Mouse (Mus musculus) heart, embryonic 13.5 days (tissue): ENCODE data around the gene Atoh8. TPM values are rescaled to one million over a fixed set of nuclear protein-coding genes. Genes with fewer than 3 reads are reported as not detected.

ENCODE experiments used
- ATAC-seq: fragments of 200-750 bp; cut with Nextera tagmentation; 2 replicates; pipeline ENCODE4 v1.8.0; 2017; ENCODE audit warnings: moderate TSS enrichment; ENCODE audit not compliant: insufficient number of reproducible peaks, low FRiP score, low TSS enrichment; ENCODE audit errors: extremely low read depth
- H3K27ac ChIP-seq: fragments of 300-500 bp; sonication (generic); replicated peaks from 2 replicates; pipeline ENCODE4 v1.5.1; 2015; ENCODE audit warnings: moderate library complexity, mild to moderate bottlenecking, inconsistent platforms
- H3K27me3 ChIP-seq: fragments of 300-500 bp; sonication (generic); replicated peaks from 2 replicates; pipeline ENCODE4 v1.6.1; 2015; ENCODE audit warnings: mild to moderate bottlenecking, inconsistent platforms
- H3K36me3 ChIP-seq: fragments of 300-500 bp; sonication (generic); 2 replicates; pipeline ENCODE4 v1.6.1; 2015; ENCODE audit warnings: mild to moderate bottlenecking, inconsistent platforms
- H3K4me1 ChIP-seq: fragments of 300-500 bp; sonication (generic); 2 replicates; pipeline ENCODE4 v1.6.1; 2015; ENCODE audit warnings: inconsistent platforms
- H3K4me2 ChIP-seq: fragments of 300-500 bp; sonication (generic); 2 replicates; pipeline ENCODE4 v1.6.1; 2015; ENCODE audit warnings: inconsistent platforms, mild to moderate bottlenecking, moderate library complexity
- H3K4me3 ChIP-seq: fragments of 300-500 bp; sonication (generic); 2 replicates; pipeline ENCODE4 v1.5.1; 2015; ENCODE audit warnings: moderate library complexity, mild to moderate bottlenecking, inconsistent platforms
- H3K9ac ChIP-seq: fragments of 300-500 bp; sonication (generic); 2 replicates; pipeline ENCODE4 v1.6.1; 2015; ENCODE audit warnings: inconsistent platforms, mild to moderate bottlenecking, moderate library complexity
- H3K9me3 ChIP-seq: fragments of 300-500 bp; sonication (generic); 2 replicates; pipeline ENCODE4 v1.6.1; 2016; ENCODE audit warnings: inconsistent platforms
- WGBS: fragments of 180-500 bp; shearing (Covaris S2); methylation state at CpG from one replicate; pipeline ENCODE4 v1.1.7; 2015; ENCODE audit warnings: mixed read lengths; 5-methylcytosine and 5-hydroxymethylcytosine counted together
- polyA plus RNA-seq: library from polyadenylated mRNA; unstranded; fragments of >200 nt; fragmentation: Nextera tagmentation; extraction: Ambion mirVana; gene quantifications from 2 replicates; pipeline ENCODE4 v1.2.1, GENCODE M21; 2015

Atoh8 gene
- polyA plus RNA-seq, 1 experiment from 2014 or later = 13.7 TPM

DNA sequence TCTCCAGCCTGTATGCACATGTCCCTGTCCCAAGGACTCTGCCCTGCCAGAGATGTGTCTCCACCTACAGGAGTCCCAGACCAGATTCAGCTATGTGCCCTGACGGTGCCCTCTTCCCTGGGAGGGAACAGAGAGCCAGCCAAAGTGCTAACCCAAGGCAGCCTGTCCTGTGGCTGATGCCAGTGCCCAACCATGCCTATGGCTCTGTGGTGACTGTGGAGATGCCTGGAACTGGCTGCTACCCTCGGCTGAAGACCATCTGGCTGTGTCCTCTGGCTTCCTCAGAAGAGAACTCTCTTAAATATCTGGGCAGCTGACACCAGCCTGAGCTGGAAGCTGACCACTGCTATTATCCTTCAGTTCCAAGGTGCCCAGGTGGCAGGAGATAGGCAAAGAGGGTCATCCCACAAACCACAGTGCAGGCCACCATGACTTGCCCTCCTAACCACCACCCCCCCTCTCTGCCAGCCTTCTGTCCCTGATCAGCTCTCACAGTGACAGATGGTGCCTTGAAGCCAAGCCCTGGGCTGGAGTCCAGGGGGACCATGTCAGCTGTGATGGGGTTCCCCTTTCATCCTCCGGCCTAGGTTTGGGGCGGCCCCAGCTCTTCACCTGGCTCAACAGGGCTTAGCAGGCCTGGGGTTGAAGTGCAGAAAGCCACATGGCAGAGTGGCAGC, 18.7 kb upstream of the Atoh8 start:
- no peaks in the 10 kb centered on the region for H3K36me3 ChIP-seq
- H3K4me2 ChIP-seq = no peak overlapping the region
- H3K27me3 ChIP-seq = no peaks in the 10 kb centered on the region
- ATAC-seq = no peak
- H3K27ac ChIP-seq = peak overlapping the region; percentile 63
- no peaks in the 10 kb centered on the region for H3K9me3 ChIP-seq
- H3K4me3 ChIP-seq = no peak overlapping the region
- H3K9ac ChIP-seq = peak overlapping the region; percentile 33; the same call in 1 of the 2 replicates
- 78% methylated on average over 4 of the region's 4 CpGs for WGBS
- H3K4me1 ChIP-seq = peaks cover 26% of the 10 kb centered on the region

DNA sequence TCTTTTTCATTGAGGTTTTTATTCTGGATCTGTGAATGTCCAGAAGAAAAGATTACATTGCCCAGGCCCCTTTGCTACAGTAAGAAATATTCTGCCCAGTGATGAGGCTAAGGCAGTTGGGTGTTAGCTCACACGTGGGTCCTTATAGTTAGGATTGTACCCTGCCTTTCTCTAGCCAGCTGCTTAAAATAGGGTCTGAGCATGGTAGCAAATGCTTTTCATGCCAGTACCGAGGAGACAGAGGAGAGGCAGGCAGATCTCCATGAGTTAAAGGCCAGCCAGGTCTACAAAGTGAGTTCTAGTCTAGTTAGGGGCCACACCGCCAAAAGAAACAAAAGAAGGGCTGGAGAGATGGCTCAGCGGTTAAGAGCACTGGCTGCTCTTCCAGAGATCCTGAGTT, 17.8 kb upstream of the Atoh8 start:
- Histone ChIP-seq H3K9ac (no peak overlapping the region), H3K4me1 (peaks cover 27% of the 10 kb centered on the region), H3K4me2 (no peak overlapping the region), H3K27ac (peak overlapping the region; percentile 25; the same call in 1 of the 2 replicates), H3K9me3 (no peaks in the 10 kb centered on the region), H3K27me3 (no peaks in the 10 kb centered on the region), H3K4me3 (no peak overlapping the region), H3K36me3 (no peaks in the 10 kb centered on the region)
- no peak for ATAC-seq
- WGBS = 52% methylated on average over 4 of the region's 4 CpGs

GRCm38 (mm10) chr6:72252433-72252832, 17.1 kb upstream of the Atoh8 start:
- ATAC-seq = no peak
- H3K4me1 ChIP-seq = peaks cover 34% of the 10 kb centered on the region

GRCm38 (mm10) chr6:72249981-72250380, 14.6 kb upstream of the Atoh8 start:
- no peaks in the 10 kb centered on the region for H3K9me3 ChIP-seq
- no peaks in the 10 kb centered on the region for H3K36me3 ChIP-seq
- no peak overlapping the region for H3K4me2 ChIP-seq
- no peak overlapping the region for H3K4me3 ChIP-seq
- H3K27me3 ChIP-seq = no peaks in the 10 kb centered on the region
- no peak overlapping the region for H3K9ac ChIP-seq
- H3K4me1 ChIP-seq = peaks cover 45% of the 10 kb centered on the region
- ATAC-seq = no peak
- 85% methylated on average over 4 of the region's 4 CpGs for WGBS
- H3K27ac ChIP-seq = no peak overlapping the region

More at GRCm38 (mm10) chr6:72252433-72252832, 17.1 kb upstream of the Atoh8 start:
- no peak overlapping the region for H3K4me2 ChIP-seq
- 58% methylated on average over 1 of the region's 1 CpGs for WGBS
- H3K36me3 ChIP-seq = no peaks in the 10 kb centered on the region
- no peaks in the 10 kb centered on the region for H3K27me3 ChIP-seq
- H3K9ac ChIP-seq = no peak overlapping the region
- H3K4me3 ChIP-seq = no peak overlapping the region
- no peak overlapping the region for H3K27ac ChIP-seq
- no peaks in the 10 kb centered on the region for H3K9me3 ChIP-seq

GRCm38 (mm10) chr6:72248150-72248914, 13.0 kb upstream of the Atoh8 start:
- 69% methylated on average over 15 of the region's 15 CpGs for WGBS
- H3K4me2 ChIP-seq = no peak overlapping the region
- H3K27me3 ChIP-seq = no peaks in the 10 kb centered on the region
- H3K4me1 ChIP-seq = peaks cover 44% of the 10 kb centered on the region
- no peak for ATAC-seq
- H3K27ac ChIP-seq = no peak overlapping the region
- no peaks in the 10 kb centered on the region for H3K36me3 ChIP-seq
- no peaks in the 10 kb centered on the region for H3K9me3 ChIP-seq
- H3K9ac ChIP-seq = no peak overlapping the region
- H3K4me3 ChIP-seq = no peak overlapping the region

DNA sequence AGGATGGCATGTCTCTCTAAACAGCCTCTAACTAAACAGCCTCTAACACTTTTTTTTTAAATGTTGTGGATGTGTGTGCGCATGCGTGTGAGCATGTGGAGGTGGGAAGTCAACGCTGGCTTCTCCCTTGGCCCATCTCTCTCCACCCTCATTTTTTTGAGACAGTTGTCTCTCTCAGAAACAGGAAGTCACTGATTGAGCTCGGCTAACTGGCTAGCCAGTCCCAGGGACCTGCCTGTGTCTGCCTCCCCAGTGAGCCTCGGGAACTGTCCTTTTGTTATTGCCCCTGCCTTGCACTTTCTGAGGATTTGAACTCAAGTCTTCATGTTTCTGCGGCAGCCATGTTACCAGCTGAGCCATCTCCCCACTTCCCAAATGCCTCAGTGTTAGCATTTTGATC, 10.9 kb upstream of the Atoh8 start:
- no peaks in the 10 kb centered on the region for H3K27me3 ChIP-seq
- 0 out of 2 replicates have a peak overlapping the region, but pooled peaks have one; percentile 12 for H3K27ac ChIP-seq
- H3K36me3 ChIP-seq = no peaks in the 10 kb centered on the region
- no peak overlapping the region for H3K4me2 ChIP-seq
- H3K9me3 ChIP-seq = no peaks in the 10 kb centered on the region
- no peak overlapping the region for H3K4me3 ChIP-seq
- H3K9ac ChIP-seq = no peak overlapping the region
- H3K4me1 ChIP-seq = peaks cover 61% of the 10 kb centered on the region
- WGBS = 74% methylated on average over 6 of the region's 6 CpGs
- no peak for ATAC-seq

- H3K4me3 ChIP-seq = no peak overlapping the region
- H3K36me3 ChIP-seq = no peaks in the 10 kb centered on the region
- peak overlapping the region; percentile 97 for H3K27ac ChIP-seq
- H3K9ac ChIP-seq = peak overlapping the region; percentile 24; the same call in 1 of the 2 replicates
- H3K27me3 ChIP-seq = 0 out of 2 replicates have a peak, but pooled peaks cover 5% of the 10 kb centered on the region
- H3K4me1 ChIP-seq = peaks cover 72% of the 10 kb centered on the region
- no peaks in the 10 kb centered on the region for H3K9me3 ChIP-seq
- WGBS = 51% methylated on average over 20 of the region's 20 CpGs
- peak overlapping the region; percentile 35 for H3K4me2 ChIP-seq
- no peak for ATAC-seq
These were observed 9.3 kb upstream of the Atoh8 start for GRCm38 (mm10) chr6:72244569-72245285.

GRCm38 (mm10) chr6:72244144-72244549, 8.8 kb upstream of the Atoh8 start:
- no peaks in the 10 kb centered on the region for H3K36me3 ChIP-seq
- H3K4me1 ChIP-seq = peaks cover 72% of the 10 kb centered on the region
- peak overlapping the region; percentile 61 for H3K9ac ChIP-seq
- 7% methylated on average over 9 of the region's 9 CpGs for WGBS
- 0 out of 2 replicates have a peak, but pooled peaks cover 5% of the 10 kb centered on the region for H3K27me3 ChIP-seq
- ATAC-seq = peak; percentile 22; the same call in 1 of the 2 replicates
- H3K4me2 ChIP-seq = peak overlapping the region; percentile 35
- no peak overlapping the region for H3K4me3 ChIP-seq
- H3K9me3 ChIP-seq = no peaks in the 10 kb centered on the region
- H3K27ac ChIP-seq = peak overlapping the region; percentile 97

GRCm38 (mm10) chr6:72242532-72243320, 7.3 kb upstream of the Atoh8 start:
- H3K36me3 ChIP-seq = no peaks in the 10 kb centered on the region
- no peak overlapping the region; the same call in 1 of the 2 replicates for H3K9ac ChIP-seq
- no peak overlapping the region for H3K4me2 ChIP-seq
- no peak for ATAC-seq
- H3K9me3 ChIP-seq = no peaks in the 10 kb centered on the region
- H3K27ac ChIP-seq = peak overlapping the region; percentile 97
- WGBS = 72% methylated on average over 13 of the region's 13 CpGs
- H3K4me1 ChIP-seq = peaks cover 81% of the 10 kb centered on the region
- 0 out of 2 replicates have a peak, but pooled peaks cover 5% of the 10 kb centered on the region for H3K27me3 ChIP-seq
- no peak overlapping the region for H3K4me3 ChIP-seq

DNA sequence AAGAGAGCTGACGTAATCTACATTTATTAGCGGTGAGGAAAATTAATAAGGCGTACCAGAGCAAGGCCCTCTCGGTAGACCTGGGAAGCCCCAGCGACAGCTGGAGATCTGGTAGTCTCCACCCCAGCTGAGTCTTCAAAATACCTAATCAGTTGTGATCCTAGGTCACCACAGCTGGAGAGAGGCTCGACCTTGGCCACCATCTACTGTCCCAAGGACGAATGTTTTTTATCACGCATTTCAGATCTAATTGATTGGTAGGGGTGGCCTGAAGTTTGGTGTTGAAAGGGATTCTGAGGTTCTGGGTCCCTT, 6.4 kb upstream of the Atoh8 start:
- H3K9me3 ChIP-seq = no peaks in the 10 kb centered on the region
- H3K27ac ChIP-seq = peak overlapping the region; percentile 65
- peaks cover 80% of the 10 kb centered on the region for H3K4me1 ChIP-seq
- peak overlapping the region; percentile 7; the same call in 1 of the 2 replicates for H3K4me2 ChIP-seq
- no peak for ATAC-seq
- H3K4me3 ChIP-seq = no peak overlapping the region
- 0 out of 2 replicates have a peak overlapping the region, but pooled peaks have one; percentile 8 for H3K9ac ChIP-seq
- no peaks in the 10 kb centered on the region for H3K36me3 ChIP-seq
- WGBS = 18% methylated on average over 8 of the region's 8 CpGs
- 0 out of 2 replicates have a peak, but pooled peaks cover 7% of the 10 kb centered on the region for H3K27me3 ChIP-seq
